Mouse (Mus musculus) neutrophil, adult 59 days (primary cell): ENCODE measurements around the gene Gm3298. TPM values are rescaled to one million over a fixed set of nuclear protein-coding genes. Genes with fewer than 3 reads are reported as not detected.

ENCODE experiments used
- total RNA-seq, 2 experiments: library from RNA; stranded (reverse); gene quantifications; 1 replicate in 1 of 2; 2 replicates in 1 of 2; pipeline ENCODE4 v1.2.4; 2023

Gm3298 gene
- not detected for total RNA-seq

GRCm38 (mm10) chr14:5015591-5015990 is at the start of gene Gm3298:
Gene Gm3298 (plus strand): TSS chr14:5015891.

GRCm38 (mm10) chr14:4983635-4984034 is 32.1 kb upstream of the Gm3298 start, which contains the start of gene Gm8297:
Gene Gm8297 (plus strand): TSS chr14:4983935.

GRCm38 (mm10) chr14:5050329-5050728 is 34.6 kb downstream of the Gm3298 start, which contains the start of gene 4930555G01Rik:
Gene 4930555G01Rik (plus strand): TSS chr14:5050629.

Other genes with a start within 250 kb of the Gm3298 start
- not detected for gene Gm9602, start 239.6 kb upstream of the Gm3298 start, total RNA-seq
- gene Gm3269, start 177.8 kb upstream of the Gm3298 start, total RNA-seq: not detected
- gene Gm3264, start 160.3 kb upstream of the Gm3298 start, total RNA-seq: not detected
- not detected for gene Gm3278, start 123.5 kb upstream of the Gm3298 start, total RNA-seq
- gene Gm8297, start 32.0 kb upstream of the Gm3298 start, total RNA-seq: not detected
- not detected for gene 4930555G01Rik, start 34.7 kb downstream of the Gm3298 start, total RNA-seq
- gene Gm8281, start 55.1 kb downstream of the Gm3298 start, total RNA-seq: not detected
- not detected for gene Gm8279, start 115.6 kb downstream of the Gm3298 start, total RNA-seq
- gene Gm3317, start 148.6 kb downstream of the Gm3298 start, total RNA-seq: not detected
- not detected for gene Gm8271, start 169.9 kb downstream of the Gm3298 start, total RNA-seq
- not detected for gene Gm3526, start 244.7 kb downstream of the Gm3298 start, total RNA-seq